In the genomic region with DNA sequence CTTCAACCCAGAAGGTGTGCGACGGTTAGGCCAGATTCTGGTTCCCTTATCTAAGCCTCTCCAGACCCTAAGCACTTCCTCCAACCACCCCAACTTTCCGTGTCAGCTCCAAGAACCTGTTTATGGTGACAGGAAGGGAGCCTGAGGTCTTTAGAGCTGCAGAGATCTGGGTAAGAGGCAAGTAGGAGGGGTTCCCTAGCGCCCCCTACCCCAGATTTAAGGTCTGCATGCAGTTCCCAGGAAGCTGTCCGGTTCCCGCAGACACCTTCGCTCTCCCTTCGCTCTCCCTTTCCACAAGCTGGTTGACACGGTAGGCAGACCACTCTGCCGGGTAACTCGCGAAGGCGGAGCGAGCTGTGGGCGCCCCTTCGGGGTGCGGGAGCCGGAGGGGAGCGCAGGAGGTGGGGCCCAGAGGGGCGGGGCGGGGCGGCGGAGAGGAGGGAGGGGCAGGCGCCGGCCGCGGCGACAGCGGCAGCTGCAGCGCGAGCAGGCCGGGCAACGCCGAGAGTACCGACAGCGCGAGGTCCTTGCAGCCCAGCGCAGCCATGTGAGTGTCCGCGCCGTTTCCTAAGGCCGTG, we compare ENCODE assay signal across 8 mouse cellular contexts. TPM values are rescaled to one million over a fixed set of nuclear protein-coding genes. Genes with fewer than 3 reads are reported as not detected.
DNase-seq lines count a peak whose midpoint lies in the region.

A gene (plus strand): TSS at position 452 of the 578 bp plus-strand sequence.

- DNase-seq in Muller cell, postnatal 12 days (ENCODE audit: inconsistent ontology term) = peak; percentile 92
- DNase-seq in cerebellum, adult 8-10 months = peak; percentile 64
- peak; percentile 81 for DNase-seq in forelimb bud, embryonic 11.5 days (ENCODE audit: low read depth, low spot score)
- peak; percentile 81 for DNase-seq in heart, postnatal 4 days
- peak; percentile 67 for DNase-seq in layer of hippocampus, adult 9-11 months
- peak; percentile 88 for DNase-seq in lung, postnatal 10 days
- DNase-seq in ovary, postnatal 14 days (ENCODE audit: low spot score) = peak; percentile 57
- DNase-seq in thymus, postnatal 4 days = peak; percentile 94

RNA-seq across cellular contexts. Expression of the gene that starts here (rescaled TPM):
- total RNA-seq in heart, postnatal 4 days (2021) = 10 to 100 TPM; 51.1 to 51.5 TPM

Comparison
In these comparisons a context has a peak if more than half of its experiments do, and no peak if none do; other contexts are left out.
1. Peak in every context shown above with its lines: DNase-seq.